Mouse (Mus musculus) embryonic facial prominence, embryonic 14.5 days (tissue): ENCODE data around the gene Iqsec2. TPM values are rescaled to one million over a fixed set of nuclear protein-coding genes. Genes with fewer than 3 reads are reported as not detected.
"Not testable (repeated sequence)": the region's sequence is repeated elsewhere in the genome, so short reads cannot be mapped to it uniquely, and the experiment has no call there.

Source experiments
- ATAC-seq: fragments of 200-750 bp; cut with Nextera tagmentation; 2 replicates; pipeline ENCODE4 v1.8.0; 2017; ENCODE audit warnings: low read depth, moderate number of reproducible peaks, moderate TSS enrichment
- DNase-seq: peaks from one replicate; pipeline ENCODE4 v3.0.0-alpha.2; 2015; ENCODE audit warnings: low spot score
- H3K27ac ChIP-seq: fragments of 300-500 bp; sonication (generic); replicated peaks from 2 replicates; pipeline ENCODE4 v1.5.1; 2014; ENCODE audit warnings: low read depth, mild to moderate bottlenecking, low read length, moderate library complexity
- H3K27me3 ChIP-seq: fragments of 300-500 bp; sonication (generic); replicated peaks from 2 replicates; pipeline ENCODE4 v1.6.1; 2014; ENCODE audit warnings: low read length; ENCODE audit not compliant: control insufficient read depth, insufficient read depth
- H3K36me3 ChIP-seq: fragments of 300-500 bp; sonication (generic); 2 replicates; pipeline ENCODE4 v1.6.1; 2014; ENCODE audit warnings: low read length, mixed read lengths; ENCODE audit not compliant: control insufficient read depth, insufficient read depth
- H3K4me1 ChIP-seq: fragments of 300-500 bp; sonication (generic); 2 replicates; pipeline ENCODE4 v1.6.1; 2014; ENCODE audit warnings: antibody characterized with exemption, low read length; ENCODE audit not compliant: control insufficient read depth, insufficient read depth
- H3K4me2 ChIP-seq: fragments of 300-500 bp; sonication (generic); 2 replicates; pipeline ENCODE4 v1.6.1; 2014; ENCODE audit warnings: low read depth, mild to moderate bottlenecking, low read length, moderate library complexity, mixed read lengths
- H3K4me3 ChIP-seq: fragments of 300-500 bp; sonication (generic); 2 replicates; pipeline ENCODE4 v1.5.1; 2014; ENCODE audit warnings: low read depth, mild to moderate bottlenecking, low read length
- H3K9ac ChIP-seq: fragments of 300-500 bp; sonication (generic); 2 replicates; pipeline ENCODE4 v1.6.1; 2014; ENCODE audit warnings: low read depth, mild to moderate bottlenecking, low read length, moderate library complexity, mixed read lengths
- H3K9me3 ChIP-seq: fragments of 300-500 bp; sonication (generic); 2 replicates; pipeline ENCODE4 v1.6.1; 2016; ENCODE audit warnings: low read length; ENCODE audit not compliant: control insufficient read depth
- WGBS: fragments of 180-500 bp; shearing (Covaris S2); extraction: QIAGEN DNeasy Blood & Tissue Kit; methylation state at CpG from one replicate; pipeline ENCODE4 v1.1.7; 2014; 5-methylcytosine and 5-hydroxymethylcytosine counted together
- polyA plus RNA-seq: library from polyadenylated mRNA; unstranded; fragments of >200 nt; fragmentation: Nextera tagmentation; extraction: Ambion mirVana; gene quantifications from 2 replicates; pipeline ENCODE4 v1.2.1, GENCODE M21; 2014

Gene Iqsec2
- polyA plus RNA-seq, 1 experiment from 2014 or later, result 5.6 TPM

GRCm38 (mm10) chrX:152222226-152222625 lies 78.2 kb downstream of the Iqsec2 start:
- WGBS, result 56% methylated on average over 8 of the region's 9 CpGs
- H3K27ac ChIP-seq, result no peak overlapping the region
- 0 out of 2 replicates have a peak, but pooled peaks cover 3% of the 10 kb centered on the region for H3K36me3 ChIP-seq
- no peak overlapping the region for H3K9ac ChIP-seq
- no peaks in the 10 kb centered on the region for H3K4me1 ChIP-seq
- peaks cover 28% of the 10 kb centered on the region for H3K27me3 ChIP-seq
- H3K4me3 ChIP-seq, result no peak overlapping the region
- H3K4me2 ChIP-seq, result no peak overlapping the region
- DNase-seq (no peak), ATAC-seq (no peak)
- H3K9me3 ChIP-seq, result no peaks in the 10 kb centered on the region

- WGBS, result 96% methylated on average over 4 of the region's 6 CpGs
- Histone ChIP-seq H3K27ac (no peak overlapping the region), H3K27me3 (peaks cover 26% of the 10 kb centered on the region), H3K9ac (no peak overlapping the region), H3K36me3 (0 out of 2 replicates have a peak, but pooled peaks cover 3% of the 10 kb centered on the region), H3K9me3 (no peaks in the 10 kb centered on the region), H3K4me2 (no peak overlapping the region), H3K4me1 (no peaks in the 10 kb centered on the region), H3K4me3 (no peak overlapping the region)
- DNase-seq (no peak), ATAC-seq (no peak)
Measured at GRCm38 (mm10) chrX:152223313-152223712, 79.2 kb downstream of the Iqsec2 start.

- H3K4me1 ChIP-seq, result no peaks in the 10 kb centered on the region
- no peaks in the 10 kb centered on the region for H3K9me3 ChIP-seq
- no peak for ATAC-seq
- 0 out of 2 replicates have a peak, but pooled peaks cover 3% of the 10 kb centered on the region for H3K36me3 ChIP-seq
- no peak for DNase-seq
- no peak overlapping the region for H3K4me2 ChIP-seq
- no peak overlapping the region for H3K4me3 ChIP-seq
- 54% methylated on average over 4 of the region's 5 CpGs for WGBS
- H3K27me3 ChIP-seq, result peaks cover 26% of the 10 kb centered on the region
- no peak overlapping the region for H3K27ac ChIP-seq
- H3K9ac ChIP-seq, result no peak overlapping the region
Measured at GRCm38 (mm10) chrX:152224280-152224679, 80.2 kb downstream of the Iqsec2 start.

GRCm38 (mm10) chrX:152232781-152233763 lies 89.0 kb downstream of the Iqsec2 start, which contains the start of gene Kdm5c:
TSS of gene Kdm5c (plus strand) at chrX:152233020.
- H3K4me1 ChIP-seq, result peaks cover 10% of the 10 kb centered on the region
- H3K9ac ChIP-seq, result peak within 1 kb of the TSS; percentile 91
- peak within 1 kb of the TSS; percentile 93 for H3K4me3 ChIP-seq
- peak; percentile 99 for DNase-seq
- no peaks in the 10 kb centered on the region for H3K27me3 ChIP-seq
- H3K9me3 ChIP-seq, result no peaks in the 10 kb centered on the region
- 2% methylated on average over 50 of the region's 69 CpGs for WGBS
- ATAC-seq, result peak; percentile 99
- H3K4me2 ChIP-seq, result peak within 1 kb of the TSS; percentile 78
- H3K36me3 ChIP-seq, result peaks cover 13% of the 10 kb centered on the region
- H3K27ac ChIP-seq, result peak within 1 kb of the TSS; percentile 77

- H3K36me3 ChIP-seq, result peaks cover 22% of the 10 kb centered on the region
- H3K27me3 ChIP-seq, result no peaks in the 10 kb centered on the region
- peak overlapping the region; percentile 78 for H3K4me2 ChIP-seq
- no peak for DNase-seq
- H3K4me1 ChIP-seq, result peaks cover 10% of the 10 kb centered on the region
- H3K4me3 ChIP-seq, result peak overlapping the region; percentile 93
- no peak for ATAC-seq
- no peaks in the 10 kb centered on the region for H3K9me3 ChIP-seq
- no peak overlapping the region for H3K27ac ChIP-seq
- peak overlapping the region; percentile 91 for H3K9ac ChIP-seq
- 15% methylated on average over 3 of the region's 3 CpGs for WGBS
Measured at GRCm38 (mm10) chrX:152234125-152234524, 90.1 kb downstream of the Iqsec2 start.

GRCm38 (mm10) chrX:152235758-152236157 lies 91.7 kb downstream of the Iqsec2 start:
- Histone ChIP-seq H3K27ac (no peak overlapping the region), H3K4me1 (peaks cover 10% of the 10 kb centered on the region), H3K4me3 (no peak overlapping the region), H3K4me2 (peak overlapping the region; percentile 78), H3K36me3 (peaks cover 38% of the 10 kb centered on the region), H3K9me3 (no peaks in the 10 kb centered on the region), H3K27me3 (no peaks in the 10 kb centered on the region), H3K9ac (no peak overlapping the region)
- ATAC-seq, result no peak
- no peak for DNase-seq
- 83% methylated on average over 2 of the region's 2 CpGs for WGBS

- peaks cover 94% of the 10 kb centered on the region for H3K36me3 ChIP-seq
- not testable (repeated sequence) for H3K27ac ChIP-seq, ATAC-seq, DNase-seq, H3K9me3 ChIP-seq, H3K4me3 ChIP-seq, H3K4me2 ChIP-seq, H3K9ac ChIP-seq, H3K27me3 ChIP-seq, H3K4me1 ChIP-seq
- 74% methylated on average over 6 of the region's 6 CpGs for WGBS
Measured at GRCm38 (mm10) chrX:152243140-152243539, 99.1 kb downstream of the Iqsec2 start.

GRCm38 (mm10) chrX:152244492-152245189 lies 100.6 kb downstream of the Iqsec2 start:
- Histone ChIP-seq H3K4me2 (no peak overlapping the region), H3K27ac (no peak overlapping the region), H3K9ac (no peak overlapping the region), H3K4me1 (no peaks in the 10 kb centered on the region), H3K27me3 (no peaks in the 10 kb centered on the region), H3K9me3 (no peaks in the 10 kb centered on the region), H3K36me3 (peaks cover 95% of the 10 kb centered on the region), H3K4me3 (no peak overlapping the region)
- ATAC-seq (no peak), DNase-seq (no peak)
- 92% methylated on average over 2 of the region's 2 CpGs for WGBS
